Mouse (Mus musculus): ENCODE results near the gene Slc2a8. TPM values are rescaled to one million over a fixed set of nuclear protein-coding genes. Genes with fewer than 3 reads are reported as not detected.

Gene Slc2a8
- total RNA-seq, 1 experiment from 2014 or later = 5.0 TPM

Other genes with a start within 250 kb of the Slc2a8 start
- gene 6330409D20Rik, start 241.1 kb downstream of the Slc2a8 start, total RNA-seq (2017) = not detected in 2 replicates
- gene Tor2a, start 224.8 kb downstream of the Slc2a8 start, total RNA-seq (2017) = 17.8 and 23.3 TPM in 2 replicates
- gene Ttc16, start 206.4 kb downstream of the Slc2a8 start, total RNA-seq (2017) = not detected in 2 replicates
- gene Ptrh1, start 206.3 kb downstream of the Slc2a8 start, total RNA-seq (2017) = 1.5 and 2.8 TPM in 2 replicates
- not detected in 2 replicates for gene Cfap157, start 197.7 kb downstream of the Slc2a8 start, total RNA-seq (2017)
- gene Stxbp1, start 134.8 kb downstream of the Slc2a8 start, total RNA-seq (2017) = 5.2 and 6.2 TPM in 2 replicates
- gene Fam129b, start 106.0 kb downstream of the Slc2a8 start, total RNA-seq (2017) = 26.5 and 33.9 TPM in 2 replicates
- gene Rpl12, start 20.5 kb downstream of the Slc2a8 start, total RNA-seq (2017) = 2,548 and 2,599 TPM in 2 replicates
- gene Lrsam1, start 20.5 kb downstream of the Slc2a8 start, total RNA-seq (2017) = 4.9 and 5.1 TPM in 2 replicates
- gene Garnl3, start 149.6 kb upstream of the Slc2a8 start, total RNA-seq (2017) = 3.8 and 5.7 TPM in 2 replicates
- gene Angptl2, start 234.0 kb upstream of the Slc2a8 start, total RNA-seq (2017) = 1.9 and 2.5 TPM in 2 replicates